Mouse (Mus musculus) CH12.LX (cell line): ENCODE results near the gene RPS10-NUDT3. TPM values are rescaled to one million over a fixed set of nuclear protein-coding genes. Genes with fewer than 3 reads are reported as not detected.

Source experiments
- DNase-seq: peaks from one replicate; pipeline ENCODE4 v3.0.0-alpha.2; 2013; ENCODE audit errors: extremely low read depth
- H3K27ac ChIP-seq: 2 replicates; pipeline ENCODE4 v1.5.1; 2012; ENCODE audit warnings: low read depth, mild to moderate bottlenecking, control low read depth, moderate library complexity; ENCODE audit not compliant: insufficient read depth
- H3K27me3 ChIP-seq: replicated peaks from 2 replicates; pipeline ENCODE3; 2012; ENCODE audit warnings: inconsistent platforms
- H3K36me3 ChIP-seq, 2 experiments: replicated peaks in 1 of 2; 2 replicates each; pipeline versions ENCODE3 to v1.6.1; 2012; ENCODE audit warnings: inconsistent platforms in 1 of 2, low read length in 1 of 2, mild to moderate bottlenecking in 1 of 2, mixed read lengths in 1 of 2, moderate library complexity in 1 of 2; ENCODE audit not compliant: control insufficient read depth in 1 of 2, insufficient read depth in 1 of 2
- H3K4me1 ChIP-seq, 2 experiments: 2 replicates each; pipeline ENCODE4 v1.6.1; 2012; ENCODE audit warnings: inconsistent platforms in 1 of 2, moderate library complexity in 1 of 2; ENCODE audit not compliant: insufficient read depth in 2 of 2, control insufficient read depth in 1 of 2
- H3K4me2 ChIP-seq: 2 replicates; pipeline ENCODE4 v1.6.1; 2012; ENCODE audit warnings: low read depth, mild to moderate bottlenecking, control low read depth; ENCODE audit not compliant: poor library complexity, insufficient read depth, severe bottlenecking
- H3K4me3 ChIP-seq, 3 experiments: fragments of 150-350 bp in 1 of 3; sonication (generic) in 1 of 3; replicated peaks in 1 of 3; 2 replicates each; pipeline versions ENCODE3 to v1.5.1; 2011 to 2012; ENCODE audit warnings: low read depth in 2 of 3, low read length in 2 of 3, mild to moderate bottlenecking in 2 of 3, moderate library complexity in 2 of 3, control low read depth in 1 of 3, improper control_type of control experiment in 1 of 3, inconsistent platforms in 1 of 3, mixed read lengths in 1 of 3; ENCODE audit not compliant: poor library complexity in 1 of 3
- H3K79me2 ChIP-seq: replicated peaks from 2 replicates; pipeline ENCODE4 v1.6.1; 2012; ENCODE audit warnings: mild to moderate bottlenecking, moderate library complexity; ENCODE audit not compliant: control insufficient read depth, poor library complexity, insufficient read depth, severe bottlenecking; ENCODE audit errors: extremely low read depth
- H3K9ac ChIP-seq: 2 replicates; pipeline ENCODE4 v1.6.1; 2012; ENCODE audit warnings: low read depth, mild to moderate bottlenecking, control low read depth, moderate library complexity; ENCODE audit not compliant: insufficient read depth
- H3K9me3 ChIP-seq: replicated peaks from 2 replicates; pipeline ENCODE3; 2012; ENCODE audit warnings: low read length, inconsistent platforms, mixed read lengths
- BHLHE40 ChIP-seq: IDR thresholded peaks from 2 replicates; pipeline ENCODE4 v1.6.1; 2011; ENCODE audit warnings: mild to moderate bottlenecking, low read depth, low read length, improper control_type of control experiment
- CHD2 ChIP-seq: IDR thresholded peaks from 2 replicates; pipeline ENCODE4 v1.6.1; 2011; ENCODE audit warnings: low read length, improper control_type of control experiment
- CTCF ChIP-seq, 2 experiments: IDR thresholded peaks in 1 of 2; conservative IDR thresholded peaks in 1 of 2; 2 replicates each; pipeline ENCODE4 v1.5.1; 2011 to 2012; ENCODE audit warnings: low read depth in 2 of 2, low read length in 2 of 2, improper control_type of control experiment in 1 of 2, inconsistent platforms in 1 of 2, mild to moderate bottlenecking in 1 of 2, moderate library complexity in 1 of 2
- ELF1 ChIP-seq: IDR thresholded peaks from 2 replicates; pipeline ENCODE4 v1.6.1; 2014; ENCODE audit warnings: low read depth, mild to moderate bottlenecking, inconsistent platforms, low read length, improper control_type of control experiment
- EP300 ChIP-seq: IDR thresholded peaks from 2 replicates; pipeline ENCODE4 v1.6.1; 2011; ENCODE audit warnings: low read length, improper control_type of control experiment
- ETS1 ChIP-seq: conservative IDR thresholded peaks from 2 replicates; pipeline ENCODE4 v1.6.1; 2012; ENCODE audit warnings: low read depth, mild to moderate bottlenecking, inconsistent platforms, low read length, improper control_type of control experiment, moderate library complexity
- GABPA ChIP-seq: IDR thresholded peaks from 2 replicates; pipeline ENCODE4 v1.6.1; 2012; ENCODE audit warnings: low read depth, low read length, improper control_type of control experiment, inconsistent platforms; ENCODE audit not compliant: insufficient replicate concordance
- HCFC1 ChIP-seq: IDR thresholded peaks from 2 replicates; pipeline ENCODE4 v1.6.1; 2012; ENCODE audit warnings: low read depth, mild to moderate bottlenecking, inconsistent platforms, low read length, improper control_type of control experiment
- IRF4 ChIP-seq: IDR thresholded peaks from 2 replicates; pipeline ENCODE4 v1.6.1; 2014; ENCODE audit warnings: low read depth, mild to moderate bottlenecking, inconsistent platforms, low read length, improper control_type of control experiment
- KAT2A ChIP-seq: IDR thresholded peaks from 2 replicates; pipeline ENCODE4 v1.6.1; 2012; ENCODE audit warnings: low read length, improper control_type of control experiment, inconsistent platforms; ENCODE audit not compliant: insufficient replicate concordance
- MEF2A ChIP-seq: IDR thresholded peaks from 2 replicates; pipeline ENCODE4 v1.6.1; 2014; ENCODE audit warnings: low read depth, mild to moderate bottlenecking, inconsistent platforms, low read length, improper control_type of control experiment, borderline replicate concordance
- MXI1 ChIP-seq: IDR thresholded peaks from 2 replicates; pipeline ENCODE4 v1.6.1; 2011; ENCODE audit warnings: mild to moderate bottlenecking, low read depth, low read length, improper control_type of control experiment
- PAX5 ChIP-seq: IDR thresholded peaks from 2 replicates; pipeline ENCODE4 v1.6.1; 2012; ENCODE audit warnings: low read length, inconsistent platforms, mixed read lengths
- POLR2A ChIP-seq: IDR thresholded peaks from 2 replicates; pipeline ENCODE4 v1.6.1; 2011; ENCODE audit warnings: low read depth, mild to moderate bottlenecking, improper control_type of control experiment, low read length
- RAD21 ChIP-seq: IDR thresholded peaks from 2 replicates; pipeline ENCODE4 v1.6.1; 2011; ENCODE audit warnings: low read depth, mild to moderate bottlenecking, low read length, improper control_type of control experiment, moderate library complexity
- SIN3A ChIP-seq: IDR thresholded peaks from 2 replicates; pipeline ENCODE4 v1.6.1; 2012; ENCODE audit warnings: low read length, improper control_type of control experiment, inconsistent platforms
- TBP ChIP-seq: conservative IDR thresholded peaks from 2 replicates; pipeline ENCODE4 v1.6.1; 2011; ENCODE audit warnings: low read depth, low read length, improper control_type of control experiment
- USF1 ChIP-seq: IDR thresholded peaks from 2 replicates; pipeline ENCODE4 v1.6.1; 2014; ENCODE audit warnings: low read depth, mild to moderate bottlenecking, inconsistent platforms, low read length, improper control_type of control experiment
- ZC3H11A ChIP-seq: IDR thresholded peaks from 2 replicates; pipeline ENCODE4 v1.6.1; 2012; ENCODE audit warnings: low read depth, mild to moderate bottlenecking, inconsistent platforms, low read length, improper control_type of control experiment
- ZKSCAN1 ChIP-seq: IDR thresholded peaks from 2 replicates; pipeline ENCODE4 v1.6.1; 2012; ENCODE audit warnings: low read depth, inconsistent platforms, low read length, improper control_type of control experiment, borderline replicate concordance
- ZNF384 ChIP-seq: IDR thresholded peaks from 2 replicates; pipeline ENCODE4 v1.6.1; 2012; ENCODE audit warnings: low read depth, low read length, improper control_type of control experiment, inconsistent platforms
- dilution Hi-C: fragments of 300-500 bp; cut with MboI; formaldehyde crosslinking; loops from 2 replicates; pipeline ENCODE4 v1.14.3; 2020; ENCODE audit warnings: low sequenced_read_pairs; ENCODE audit not compliant: extremely low pct_unique_long_range_greater_than_20kb, extremely low pct_ligation_motif_present
- in situ Hi-C: fragments of 300-500 bp; cut with MboI; formaldehyde crosslinking; loops from 3 replicates; pipeline ENCODE4 v1.14.3; 2019; ENCODE audit warnings: low sequenced_read_pairs, low pct_ligation_motif_present, low pct_unique_long_range_greater_than_20kb, mixed read lengths
- polyA plus RNA-seq: library from polyadenylated mRNA; unstranded; fragments of >175 nt; gene quantifications from 2 replicates; pipeline ENCODE4 v1.2.1, GENCODE M21; 2012; ENCODE audit warnings: low read depth; ENCODE audit not compliant: insufficient read length
- total RNA-seq, 2 experiments: library from RNA; depleted of rRNA; stranded (reverse); fragments of 300-350 nt in 1 of 2; fragments of >200 nt in 1 of 2; gene quantifications; 2 replicates each; pipeline ENCODE4 v1.2.3; 2012 to 2014

Gene RPS10-NUDT3
- total and polyA plus RNA-seq, 3 experiments: 30.3 TPM; not detected in 2

- in situ Hi-C loops (no loop called here), dilution Hi-C loops (no loop called here)
- H3K9me3 ChIP-seq: peaks cover 8% of the 10 kb centered on the region
- TF ChIP-seq MEF2A: no peak
- no peak for TF ChIP-seq ZKSCAN1
- no peak for TF ChIP-seq KAT2A
- TF ChIP-seq SIN3A: no peak
- TF ChIP-seq POLR2A: no peak
- TF ChIP-seq GABPA: no peak
- TF ChIP-seq BHLHE40: no peak
- no peak for TF ChIP-seq RAD21
- no peak for TF ChIP-seq ELF1
- no peak for TF ChIP-seq TBP
- no peak for TF ChIP-seq ZNF384
- no peak for TF ChIP-seq ZC3H11A
- H3K4me3 ChIP-seq: no peak overlapping the region
- peaks cover 20% of the 10 kb centered on the region for H3K27me3 ChIP-seq
- H3K36me3 ChIP-seq: no peaks in the 10 kb centered on the region
- DNase-seq: no peak
- no peak overlapping the region for H3K27ac ChIP-seq
- H3K9ac ChIP-seq: no peak overlapping the region
- H3K4me2 ChIP-seq: no peak overlapping the region
- H3K79me2 ChIP-seq: peaks cover 6% of the 10 kb centered on the region
- H3K4me1 ChIP-seq: peaks cover 15 to 33% of the 10 kb centered on the region in 2 experiments
These were observed 82.5 kb downstream of the RPS10-NUDT3 start for GRCm38 (mm10) chr17:27552215-27553201.

GRCm38 (mm10) chr17:27551393-27551940 is 83.6 kb downstream of the RPS10-NUDT3 start:
- Histone ChIP-seq H3K4me3 (no peak overlapping the region), H3K4me1 (peaks cover 15 to 43% of the 10 kb centered on the region in 2 experiments), H3K27me3 (peaks cover 24% of the 10 kb centered on the region), H3K79me2 (no peaks in the 10 kb centered on the region), H3K36me3 (no peaks in the 10 kb centered on the region), H3K9me3 (peaks cover 8% of the 10 kb centered on the region), H3K27ac (no peak overlapping the region), H3K4me2 (no peak overlapping the region), H3K9ac (no peak overlapping the region)
- no peak for DNase-seq
- in situ Hi-C loops (no loop called here), dilution Hi-C loops (no loop called here)
- TF ChIP-seq CTCF (conservative IDR thresholded peaks at IDR 0.05 in 1 of 2, IDR thresholded peaks at IDR 0.05 in 1 of 2; ENCODE audit: low read depth in 2 of 2, low read length in 2 of 2) (peak in 1 of 2 experiments; percentile 52; a peak in 2 of 4 replicates), POLR2A (no peak), MXI1 (no peak), TBP (no peak), HCFC1 (no peak), RAD21 (peak; percentile 19), IRF4 (0 out of 2 replicates have a peak, but pooled peaks have one; percentile 24), PAX5 (no peak), ETS1 (no peak), ZKSCAN1 (no peak), USF1 (no peak), EP300 (no peak), CHD2 (peak; percentile 43), BHLHE40 (no peak)
